Mouse (Mus musculus) bone marrow macrophage, adult 2 months (primary cell): ENCODE results near the gene Vegfa.

Experiments used
- CTCF ChIP-seq: IDR thresholded peaks from 2 replicates; pipeline ENCODE4 v1.5.1; 2012; ENCODE audit warnings: low read depth, mild to moderate bottlenecking, low read length, moderate library complexity
- POLR2A ChIP-seq: IDR thresholded peaks from 2 replicates; pipeline ENCODE4 v1.6.1; 2012; ENCODE audit warnings: mild to moderate bottlenecking, low read depth, low read length, borderline replicate concordance

DNA sequence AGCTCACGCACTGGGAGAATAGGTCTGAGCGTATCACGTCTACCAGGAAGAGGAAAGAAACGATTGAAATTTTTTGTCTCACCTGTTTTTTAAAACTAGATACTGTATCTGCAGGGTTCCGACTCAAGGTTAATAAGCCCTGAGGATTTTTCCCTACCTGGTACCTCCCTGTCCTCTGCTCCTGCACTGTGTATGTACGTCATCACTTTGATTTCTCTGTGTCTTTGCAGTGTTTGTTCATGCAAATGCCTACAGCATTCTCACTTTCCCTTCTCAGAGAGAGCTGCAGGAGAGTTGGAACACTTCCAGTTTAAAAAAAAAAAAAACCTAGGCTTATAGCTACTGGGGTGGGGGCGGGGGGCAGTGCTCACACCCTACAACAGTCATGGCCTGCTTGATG lies 59.8 kb downstream of the Vegfa start:
- no peak for TF ChIP-seq CTCF
- no peak for TF ChIP-seq POLR2A
